Mouse (Mus musculus) C2C12 (cell line): ENCODE data around the gene Actg2. TPM values are rescaled to one million over a fixed set of nuclear protein-coding genes. Genes with fewer than 3 reads are reported as not detected.

Experiments used
- H3K27me3 ChIP-seq: one replicate; pipeline ENCODE4 v1.6.1; 2011; ENCODE audit not compliant: control insufficient read depth, insufficient read depth, insufficient read length
- H3K36me3 ChIP-seq: one replicate; pipeline ENCODE4 v1.6.1; 2011; ENCODE audit not compliant: control insufficient read depth, insufficient read depth
- H3K4me3 ChIP-seq: one replicate; pipeline ENCODE4 v1.5.1; 2011; ENCODE audit warnings: mild to moderate bottlenecking, control low read depth; ENCODE audit not compliant: poor library complexity, insufficient read depth, severe bottlenecking
- H3K79me2 ChIP-seq: one replicate; pipeline ENCODE4 v1.6.1; 2011; ENCODE audit not compliant: control insufficient read depth, insufficient read depth
- H3K79me3 ChIP-seq: one replicate; pipeline ENCODE4 v1.6.1; 2011; ENCODE audit warnings: low read depth, control low read depth
- H3ac ChIP-seq: one replicate; pipeline ENCODE3; 2011; ENCODE audit warnings: low read depth; ENCODE audit not compliant: control insufficient read depth, insufficient read length
- CEBPB ChIP-seq: IDR thresholded peaks from one replicate; pipeline ENCODE4 v1.6.1; 2011; ENCODE audit warnings: low read depth, mild to moderate bottlenecking, control low read depth, moderate library complexity
- CTCF ChIP-seq: IDR thresholded peaks from one replicate; pipeline ENCODE4 v1.5.1; 2011; ENCODE audit not compliant: control insufficient read depth, insufficient read depth, insufficient read length
- FOSL1 ChIP-seq: IDR thresholded peaks from one replicate; pipeline ENCODE4 v1.8.0; 2011; ENCODE audit warnings: mild to moderate bottlenecking, low read length; ENCODE audit not compliant: poor library complexity, insufficient read depth, severe bottlenecking
- MAX ChIP-seq: IDR thresholded peaks from one replicate; pipeline ENCODE4 v1.6.1; 2011; ENCODE audit warnings: mild to moderate bottlenecking, control low read depth
- MYOD1 ChIP-seq: IDR thresholded peaks from one replicate; pipeline ENCODE4 v1.6.1; 2011; ENCODE audit warnings: low read depth; ENCODE audit not compliant: control insufficient read depth, insufficient read length
- MYOG ChIP-seq: IDR thresholded peaks from one replicate; pipeline ENCODE4 v1.6.1; 2011; ENCODE audit not compliant: control insufficient read depth, insufficient read length; ENCODE audit errors: extremely low read depth
- USF1 ChIP-seq: IDR thresholded peaks from one replicate; pipeline ENCODE4 v1.6.1; 2011; ENCODE audit warnings: low read depth, mild to moderate bottlenecking, control low read depth, moderate library complexity
- polyA plus RNA-seq: library from polyadenylated mRNA; unstranded; fragments of >200 nt; fragmentation: generic; extraction: Trizol; gene quantifications from one replicate; pipeline ENCODE4 v1.2.1, GENCODE M21; 2012; ENCODE audit warnings: missing spikeins

The Actg2 gene
- polyA plus RNA-seq, 1 experiment: 341 TPM

- Histone ChIP-seq H3K4me3 (no peak overlapping the region), H3K79me3 (no peaks in the 10 kb centered on the region), H3K79me2 (no peaks in the 10 kb centered on the region), H3K36me3 (no peaks in the 10 kb centered on the region), H3K27me3 (peaks cover 9% of the 10 kb centered on the region), H3ac (no peak overlapping the region)
- TF ChIP-seq CTCF (no peak), CEBPB (no peak), MYOD1 (no peak), FOSL1 (no peak), USF1 (no peak), MYOG (no peak), MAX (no peak)
These were observed 41.5 kb upstream of the Actg2 start for GRCm38 (mm10) chr6:83577534-83577933.

GRCm38 (mm10) chr6:83575609-83576008 is 39.5 kb upstream of the Actg2 start:
- TF ChIP-seq CEBPB (no peak), CTCF (no peak)
- Histone ChIP-seq H3K36me3 (no peaks in the 10 kb centered on the region), H3K79me2 (peaks cover 9% of the 10 kb centered on the region), H3ac (no peak overlapping the region), H3K4me3 (no peak overlapping the region), H3K79me3 (no peaks in the 10 kb centered on the region), H3K27me3 (peaks cover 9% of the 10 kb centered on the region)

GRCm38 (mm10) chr6:83572671-83573070 is 36.6 kb upstream of the Actg2 start, which contains the start of gene Stambp:
Gene Stambp (minus strand): TSS chr6:83572729.
- Histone ChIP-seq H3ac (peak within 1 kb of the TSS; percentile 85), H3K79me2 (peaks cover 9% of the 10 kb centered on the region)
- TF ChIP-seq CTCF (no peak), FOSL1 (no peak), USF1 (no peak), MYOG (no peak), MYOD1 (no peak), CEBPB (no peak), MAX (no peak)

GRCm38 (mm10) chr6:83571840-83572667 is 36.0 kb upstream of the Actg2 start:
- TF ChIP-seq MYOG (no peak), CEBPB (no peak)
- peak overlapping the region; percentile 85 for H3ac ChIP-seq
- peaks cover 9% of the 10 kb centered on the region for H3K27me3 ChIP-seq
- peaks cover 9% of the 10 kb centered on the region for H3K79me2 ChIP-seq
- no peaks in the 10 kb centered on the region for H3K36me3 ChIP-seq
- H3K4me3 ChIP-seq: peak overlapping the region; percentile 69
- H3K79me3 ChIP-seq: no peaks in the 10 kb centered on the region

More at GRCm38 (mm10) chr6:83572671-83573070, 36.6 kb upstream of the Actg2 start, which contains the start of gene Stambp:
- Histone ChIP-seq H3K79me3 (no peaks in the 10 kb centered on the region), H3K27me3 (peaks cover 9% of the 10 kb centered on the region), H3K36me3 (no peaks in the 10 kb centered on the region), H3K4me3 (peak within 1 kb of the TSS; percentile 69)

- H3K4me3 ChIP-seq: no peak overlapping the region
- TF ChIP-seq USF1 (no peak), MYOD1 (no peak), CTCF (no peak)
- H3ac ChIP-seq: no peak overlapping the region
- no peaks in the 10 kb centered on the region for H3K36me3 ChIP-seq
- H3K79me3 ChIP-seq: no peaks in the 10 kb centered on the region
- peaks cover 4% of the 10 kb centered on the region for H3K27me3 ChIP-seq
- peaks cover 9% of the 10 kb centered on the region for H3K79me2 ChIP-seq
These were observed 33.1 kb upstream of the Actg2 start for GRCm38 (mm10) chr6:83568901-83569862.
